Mouse (Mus musculus) olfactory bulb, adult 2 months (tissue): ENCODE results near the gene Ccnl1.

Source experiments
- CTCF ChIP-seq: fragments of 200-500 bp; IDR thresholded peaks from 2 replicates; pipeline ENCODE4 v1.5.1; 2012; ENCODE audit warnings: low read depth, mild to moderate bottlenecking, low read length, moderate library complexity; ENCODE audit not compliant: insufficient read depth
- POLR2A ChIP-seq: fragments of 200-500 bp; IDR thresholded peaks from 2 replicates; pipeline ENCODE4 v1.6.1; 2012; ENCODE audit warnings: mild to moderate bottlenecking, low read depth, low read length, moderate library complexity; ENCODE audit not compliant: insufficient read depth

GRCm38 (mm10) chr3:65926426-65926825 lies 31.6 kb downstream of the Ccnl1 start:
- TF ChIP-seq CTCF (no peak), POLR2A (no peak)
